Mouse (Mus musculus) embryonic facial prominence, embryonic 12.5 days (tissue): ENCODE measurements around the gene Fmnl2. TPM values are rescaled to one million over a fixed set of nuclear protein-coding genes. Genes with fewer than 3 reads are reported as not detected.

ENCODE experiments used
- ATAC-seq: fragments of 200-750 bp; cut with Nextera tagmentation; 2 replicates; pipeline ENCODE4 v1.8.0; 2017; ENCODE audit not compliant: insufficient number of reproducible peaks, insufficient read depth, low FRiP score, low TSS enrichment
- H3K27ac ChIP-seq: fragments of 300-500 bp; sonication (generic); 2 replicates; pipeline ENCODE4 v1.5.1; 2016; ENCODE audit warnings: mild to moderate bottlenecking
- H3K27me3 ChIP-seq: fragments of 300-500 bp; sonication (generic); 2 replicates; pipeline ENCODE4 v1.6.1; 2016; ENCODE audit warnings: mild to moderate bottlenecking, moderate library complexity
- H3K36me3 ChIP-seq: fragments of 300-500 bp; sonication (generic); 2 replicates; pipeline ENCODE4 v1.6.1; 2016; ENCODE audit warnings: mild to moderate bottlenecking
- H3K4me1 ChIP-seq: fragments of 300-500 bp; sonication (generic); 2 replicates; pipeline ENCODE4 v1.6.1; 2016
- H3K4me2 ChIP-seq: fragments of 300-500 bp; sonication (generic); replicated peaks from 2 replicates; pipeline ENCODE4 v1.6.1; 2016; ENCODE audit warnings: mild to moderate bottlenecking, moderate library complexity
- H3K4me3 ChIP-seq: fragments of 300-500 bp; sonication (generic); 2 replicates; pipeline ENCODE4 v1.5.1; 2016; ENCODE audit warnings: mild to moderate bottlenecking
- H3K9ac ChIP-seq: fragments of 300-500 bp; sonication (generic); 2 replicates; pipeline ENCODE4 v1.6.1; 2016; ENCODE audit warnings: mild to moderate bottlenecking, moderate library complexity
- H3K9me3 ChIP-seq: fragments of 300-500 bp; sonication (generic); 2 replicates; pipeline ENCODE4 v1.6.1; 2016; ENCODE audit warnings: mild to moderate bottlenecking, moderate library complexity
- WGBS: fragments of 180-500 bp; shearing (Covaris S2); methylation state at CpG from one replicate; pipeline ENCODE4 v1.1.7; 2016; 5-methylcytosine and 5-hydroxymethylcytosine counted together
- polyA plus RNA-seq: library from polyadenylated mRNA; unstranded; fragments of >200 nt; fragmentation: Nextera tagmentation; extraction: Ambion mirVana; gene quantifications from 2 replicates; pipeline ENCODE4 v1.2.1, GENCODE M21; 2016

The Fmnl2 gene
- polyA plus RNA-seq, 1 experiment from 2014 or later: 14.6 TPM

GRCm38 (mm10) chr2:52867781-52868180 lies 10.1 kb downstream of the Fmnl2 start:
- Histone ChIP-seq H3K4me3 (no peak overlapping the region), H3K27me3 (no peaks in the 10 kb centered on the region), H3K36me3 (peaks cover 14% of the 10 kb centered on the region), H3K4me1 (peaks cover 13% of the 10 kb centered on the region), H3K4me2 (no peak overlapping the region), H3K9me3 (peaks cover 4% of the 10 kb centered on the region; the same call in 1 of the 2 replicates), H3K9ac (no peak overlapping the region), H3K27ac (no peak overlapping the region)
- 87% methylated on average over 9 of the region's 9 CpGs for WGBS
- ATAC-seq: no peak

GRCm38 (mm10) chr2:52868181-52868580 lies 10.5 kb downstream of the Fmnl2 start:
- Histone ChIP-seq H3K9ac (no peak overlapping the region), H3K4me3 (no peak overlapping the region), H3K9me3 (peaks cover 4% of the 10 kb centered on the region; the same call in 1 of the 2 replicates), H3K27ac (no peak overlapping the region), H3K27me3 (no peaks in the 10 kb centered on the region), H3K4me2 (no peak overlapping the region), H3K36me3 (peaks cover 14% of the 10 kb centered on the region), H3K4me1 (peaks cover 15% of the 10 kb centered on the region)
- no peak for ATAC-seq
- WGBS: 84% methylated on average over 5 of the region's 5 CpGs

GRCm38 (mm10) chr2:52872636-52873035 lies 15.0 kb downstream of the Fmnl2 start:
- ATAC-seq: no peak

GRCm38 (mm10) chr2:52873276-52874063 lies 15.8 kb downstream of the Fmnl2 start:
- no peak overlapping the region for H3K4me3 ChIP-seq
- no peaks in the 10 kb centered on the region for H3K36me3 ChIP-seq
- no peaks in the 10 kb centered on the region for H3K9me3 ChIP-seq
- H3K27me3 ChIP-seq: no peaks in the 10 kb centered on the region
- H3K9ac ChIP-seq: no peak overlapping the region
- 31% methylated on average over 18 of the region's 18 CpGs for WGBS
- peaks cover 48% of the 10 kb centered on the region for H3K4me1 ChIP-seq
- peak overlapping the region; percentile 46; the same call in 1 of the 2 replicates for H3K27ac ChIP-seq
- ATAC-seq: no peak
- H3K4me2 ChIP-seq: peak overlapping the region; percentile 22; the same call in 1 of the 2 replicates

More at GRCm38 (mm10) chr2:52872636-52873035, 15.0 kb downstream of the Fmnl2 start:
- 63% methylated on average over 5 of the region's 5 CpGs for WGBS
- Histone ChIP-seq H3K9ac (no peak overlapping the region), H3K4me3 (no peak overlapping the region), H3K9me3 (peaks cover 1% of the 10 kb centered on the region; the same call in 1 of the 2 replicates), H3K27me3 (no peaks in the 10 kb centered on the region), H3K4me2 (no peak overlapping the region), H3K4me1 (peaks cover 41% of the 10 kb centered on the region), H3K27ac (peak overlapping the region; percentile 23; the same call in 1 of the 2 replicates), H3K36me3 (peaks cover 4% of the 10 kb centered on the region)

- H3K4me1 ChIP-seq: peaks cover 52% of the 10 kb centered on the region
- H3K36me3 ChIP-seq: no peaks in the 10 kb centered on the region
- no peak for ATAC-seq
- no peak overlapping the region for H3K4me3 ChIP-seq
- H3K27ac ChIP-seq: no peak overlapping the region
- H3K4me2 ChIP-seq: no peak overlapping the region
- no peaks in the 10 kb centered on the region for H3K27me3 ChIP-seq
- H3K9ac ChIP-seq: no peak overlapping the region
- H3K9me3 ChIP-seq: no peaks in the 10 kb centered on the region
Measured at GRCm38 (mm10) chr2:52874721-52875120, 17.1 kb downstream of the Fmnl2 start.

- Histone ChIP-seq H3K4me3 (no peak overlapping the region), H3K9me3 (no peaks in the 10 kb centered on the region), H3K27ac (no peak overlapping the region), H3K9ac (no peak overlapping the region), H3K4me2 (no peak overlapping the region), H3K27me3 (no peaks in the 10 kb centered on the region), H3K4me1 (peaks cover 56% of the 10 kb centered on the region), H3K36me3 (no peaks in the 10 kb centered on the region)
- 45% methylated on average over 9 of the region's 9 CpGs for WGBS
- no peak for ATAC-seq
Measured at GRCm38 (mm10) chr2:52875801-52876200, 18.1 kb downstream of the Fmnl2 start.

- H3K9me3 ChIP-seq: no peaks in the 10 kb centered on the region
- H3K4me1 ChIP-seq: peaks cover 29% of the 10 kb centered on the region
- H3K27me3 ChIP-seq: no peaks in the 10 kb centered on the region
- H3K4me3 ChIP-seq: no peak overlapping the region
- H3K36me3 ChIP-seq: no peaks in the 10 kb centered on the region
- no peak overlapping the region for H3K27ac ChIP-seq
- 96% methylated on average over 2 of the region's 2 CpGs for WGBS
- no peak overlapping the region for H3K4me2 ChIP-seq
- no peak overlapping the region for H3K9ac ChIP-seq
- no peak for ATAC-seq
Measured at GRCm38 (mm10) chr2:52883401-52883800, 25.7 kb downstream of the Fmnl2 start.

GRCm38 (mm10) chr2:52884082-52884481 lies 26.4 kb downstream of the Fmnl2 start:
- no peak for ATAC-seq
- Histone ChIP-seq H3K36me3 (no peaks in the 10 kb centered on the region), H3K4me2 (no peak overlapping the region), H3K9me3 (no peaks in the 10 kb centered on the region), H3K4me1 (peaks cover 25% of the 10 kb centered on the region), H3K27ac (no peak overlapping the region), H3K27me3 (no peaks in the 10 kb centered on the region), H3K4me3 (no peak overlapping the region), H3K9ac (no peak overlapping the region)
- 69% methylated on average over 4 of the region's 4 CpGs for WGBS

- H3K9me3 ChIP-seq: no peaks in the 10 kb centered on the region
- H3K4me3 ChIP-seq: no peak overlapping the region
- H3K4me2 ChIP-seq: no peak overlapping the region
- H3K27ac ChIP-seq: no peak overlapping the region
- H3K9ac ChIP-seq: no peak overlapping the region
- peaks cover 19% of the 10 kb centered on the region for H3K4me1 ChIP-seq
- H3K27me3 ChIP-seq: no peaks in the 10 kb centered on the region
- H3K36me3 ChIP-seq: no peaks in the 10 kb centered on the region
- 58% methylated on average over 3 of the region's 3 CpGs for WGBS
- no peak for ATAC-seq
Measured at GRCm38 (mm10) chr2:52885071-52885470, 27.4 kb downstream of the Fmnl2 start.

GRCm38 (mm10) chr2:52887281-52887680 lies 29.6 kb downstream of the Fmnl2 start:
- H3K4me1 ChIP-seq: peaks cover 25% of the 10 kb centered on the region
- no peak overlapping the region for H3K9ac ChIP-seq
- ATAC-seq: no peak
- H3K27me3 ChIP-seq: no peaks in the 10 kb centered on the region
- no peak overlapping the region for H3K4me3 ChIP-seq
- no peaks in the 10 kb centered on the region for H3K9me3 ChIP-seq
- WGBS: 26% methylated on average over 2 of the region's 2 CpGs
- H3K4me2 ChIP-seq: no peak overlapping the region
- no peak overlapping the region for H3K27ac ChIP-seq
- no peaks in the 10 kb centered on the region for H3K36me3 ChIP-seq

GRCm38 (mm10) chr2:52891115-52891514 lies 33.5 kb downstream of the Fmnl2 start:
- Histone ChIP-seq H3K27ac (no peak overlapping the region), H3K27me3 (no peaks in the 10 kb centered on the region), H3K4me3 (no peak overlapping the region), H3K4me1 (peaks cover 26% of the 10 kb centered on the region), H3K9me3 (no peaks in the 10 kb centered on the region), H3K36me3 (no peaks in the 10 kb centered on the region), H3K9ac (no peak overlapping the region), H3K4me2 (no peak overlapping the region)
- no peak for ATAC-seq
- 44% methylated on average over 8 of the region's 8 CpGs for WGBS

GRCm38 (mm10) chr2:52891744-52892143 lies 34.1 kb downstream of the Fmnl2 start:
- no peak for ATAC-seq
- H3K9ac ChIP-seq: no peak overlapping the region
- 92% methylated on average over 2 of the region's 2 CpGs for WGBS
- H3K4me3 ChIP-seq: no peak overlapping the region
- no peaks in the 10 kb centered on the region for H3K27me3 ChIP-seq
- H3K4me1 ChIP-seq: peaks cover 26% of the 10 kb centered on the region
- no peaks in the 10 kb centered on the region for H3K9me3 ChIP-seq
- H3K27ac ChIP-seq: no peak overlapping the region
- no peaks in the 10 kb centered on the region for H3K36me3 ChIP-seq
- no peak overlapping the region for H3K4me2 ChIP-seq
